Mouse (Mus musculus) lung, adult 2 months (tissue): ENCODE measurements around the gene Abca13.

Experiments used
- CTCF ChIP-seq: fragments of 200-500 bp; IDR thresholded peaks from 2 replicates; pipeline ENCODE4 v1.5.1; 2011; ENCODE audit warnings: mild to moderate bottlenecking, low read length, control low read depth; ENCODE audit not compliant: insufficient read depth
- POLR2A ChIP-seq: fragments of 200-500 bp; IDR thresholded peaks from 2 replicates; pipeline ENCODE4 v1.6.1; 2011; ENCODE audit warnings: low read depth, mild to moderate bottlenecking, control low read depth, low read length, borderline replicate concordance; ENCODE audit errors: extremely low read depth

DNA sequence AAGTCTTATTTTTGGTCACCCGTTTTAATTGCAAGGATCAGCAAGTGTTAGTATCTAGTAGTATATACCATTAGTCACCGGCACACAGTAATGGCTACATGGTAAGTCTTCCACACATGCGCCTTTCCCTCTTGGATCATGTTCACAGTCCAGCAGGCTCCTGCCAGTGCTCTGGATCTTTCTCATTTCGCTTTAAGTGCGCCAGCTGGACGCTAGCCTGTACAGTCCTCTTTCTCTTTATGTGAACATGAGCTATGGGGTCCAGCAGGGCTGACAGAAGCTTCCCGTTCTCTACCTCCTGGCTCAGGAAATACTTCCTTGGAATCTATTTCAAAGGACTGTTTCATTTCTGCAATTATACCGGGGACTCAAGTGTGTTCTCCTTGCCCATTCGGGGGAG lies 21.8 kb downstream of the Abca13 start:
- TF ChIP-seq CTCF (no peak), POLR2A (no peak)
